Mouse (Mus musculus) midbrain, embryonic 14.5 days (tissue): ENCODE data around the gene Adamts12. TPM values are rescaled to one million over a fixed set of nuclear protein-coding genes. Genes with fewer than 3 reads are reported as not detected.

Source experiments
- ATAC-seq: fragments of 200-750 bp; cut with Nextera tagmentation; 2 replicates; pipeline ENCODE4 v1.8.0; 2017; ENCODE audit warnings: moderate number of reproducible peaks, moderate library complexity; ENCODE audit not compliant: low FRiP score, low TSS enrichment
- DNase-seq: peaks from one replicate; pipeline ENCODE4 v3.0.0-alpha.2; 2015
- H3K27ac ChIP-seq: fragments of 300-500 bp; sonication (generic); replicated peaks from 2 replicates; pipeline ENCODE4 v1.5.1; 2014; ENCODE audit warnings: mild to moderate bottlenecking, low read depth, low read length, moderate library complexity
- H3K27me3 ChIP-seq: fragments of 300-500 bp; sonication (generic); 2 replicates; pipeline ENCODE4 v1.6.1; 2014; ENCODE audit warnings: low read length, control low read depth, mixed read lengths; ENCODE audit not compliant: control insufficient read depth, insufficient read depth
- H3K36me3 ChIP-seq: fragments of 300-500 bp; sonication (generic); 2 replicates; pipeline ENCODE4 v1.6.1; 2014; ENCODE audit warnings: low read length, control low read depth; ENCODE audit not compliant: control insufficient read depth, insufficient read depth
- H3K4me1 ChIP-seq: fragments of 300-500 bp; sonication (generic); 2 replicates; pipeline ENCODE4 v1.6.1; 2014; ENCODE audit warnings: mild to moderate bottlenecking, antibody characterized with exemption, low read length, control low read depth; ENCODE audit not compliant: control insufficient read depth, insufficient read depth
- H3K4me2 ChIP-seq: fragments of 300-500 bp; sonication (generic); 2 replicates; pipeline ENCODE4 v1.6.1; 2014; ENCODE audit warnings: mild to moderate bottlenecking, low read length, moderate library complexity
- H3K4me3 ChIP-seq: fragments of 300-500 bp; sonication (generic); replicated peaks from 2 replicates; pipeline ENCODE4 v1.5.1; 2014; ENCODE audit warnings: low read depth, low read length
- H3K9ac ChIP-seq: fragments of 300-500 bp; sonication (generic); replicated peaks from 2 replicates; pipeline ENCODE4 v1.6.1; 2014; ENCODE audit warnings: mild to moderate bottlenecking, low read length, moderate library complexity
- H3K9me3 ChIP-seq: fragments of 300-500 bp; sonication (generic); 2 replicates; pipeline ENCODE4 v1.6.1; 2016; ENCODE audit warnings: low read length, control low read depth, mixed read lengths; ENCODE audit not compliant: control insufficient read depth
- WGBS: fragments of 180-500 bp; shearing (Covaris S2); extraction: QIAGEN DNeasy Blood & Tissue Kit; methylation state at CpG from one replicate; pipeline ENCODE4 v1.1.7; 2014; 5-methylcytosine and 5-hydroxymethylcytosine counted together
- polyA plus RNA-seq: library from polyadenylated mRNA; unstranded; fragments of >200 nt; fragmentation: Nextera tagmentation; extraction: Ambion mirVana; gene quantifications from 2 replicates; pipeline ENCODE4 v1.2.1, GENCODE M21; 2014

The Adamts12 gene
- polyA plus RNA-seq, 1 experiment from 2014 or later = 2.8 TPM

- H3K36me3 ChIP-seq = no peaks in the 10 kb centered on the region
- no peaks in the 10 kb centered on the region for H3K4me1 ChIP-seq
- no peak overlapping the region for H3K27ac ChIP-seq
- no peak overlapping the region for H3K4me2 ChIP-seq
- no peak overlapping the region for H3K4me3 ChIP-seq
- ATAC-seq (no peak), DNase-seq (no peak)
- no peak overlapping the region for H3K9ac ChIP-seq
- no peaks in the 10 kb centered on the region for H3K27me3 ChIP-seq
- no peaks in the 10 kb centered on the region for H3K9me3 ChIP-seq
- WGBS = 84% methylated on average over 3 of the region's 3 CpGs
Observed at GRCm38 (mm10) chr15:11116853-11117252, 52.3 kb downstream of the Adamts12 start.

- Histone ChIP-seq H3K9me3 (no peaks in the 10 kb centered on the region), H3K27ac (no peak overlapping the region), H3K36me3 (no peaks in the 10 kb centered on the region), H3K27me3 (no peaks in the 10 kb centered on the region), H3K9ac (no peak overlapping the region), H3K4me3 (no peak overlapping the region), H3K4me1 (no peaks in the 10 kb centered on the region), H3K4me2 (no peak overlapping the region)
- DNase-seq (no peak), ATAC-seq (no peak)
Observed at GRCm38 (mm10) chr15:11118371-11118770, 53.8 kb downstream of the Adamts12 start.

DNA sequence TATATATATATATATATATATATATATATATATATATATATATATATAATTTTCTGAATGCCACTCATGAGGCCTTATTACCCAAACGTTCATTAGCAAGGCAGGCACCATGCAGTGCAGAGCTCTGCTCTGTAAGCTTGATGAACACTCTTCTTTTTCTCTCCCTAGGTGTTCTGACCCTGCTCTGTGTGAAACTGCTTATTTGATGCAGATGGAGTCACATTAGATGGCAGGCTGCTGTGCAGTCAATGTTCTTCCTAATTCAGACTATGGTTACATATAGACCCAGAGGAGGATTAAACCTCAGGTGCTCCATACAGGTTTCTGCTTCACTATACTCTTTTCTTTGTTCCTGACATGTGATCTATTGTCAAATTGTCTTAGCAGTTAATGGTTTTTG lies 57.1 kb downstream of the Adamts12 start:
- H3K27ac ChIP-seq = no peak overlapping the region
- no peaks in the 10 kb centered on the region for H3K27me3 ChIP-seq
- no peak overlapping the region for H3K4me2 ChIP-seq
- H3K9ac ChIP-seq = no peak overlapping the region
- DNase-seq (no peak), ATAC-seq (no peak)
- no peak overlapping the region for H3K4me3 ChIP-seq
- no peaks in the 10 kb centered on the region for H3K4me1 ChIP-seq
- WGBS = 39% methylated on average over 1 of the region's 1 CpGs
- no peaks in the 10 kb centered on the region for H3K9me3 ChIP-seq
- no peaks in the 10 kb centered on the region for H3K36me3 ChIP-seq

- no peak overlapping the region for H3K9ac ChIP-seq
- no peaks in the 10 kb centered on the region for H3K9me3 ChIP-seq
- no peak overlapping the region for H3K4me2 ChIP-seq
- ATAC-seq (no peak), DNase-seq (no peak)
- H3K4me1 ChIP-seq = no peaks in the 10 kb centered on the region
- H3K27ac ChIP-seq = no peak overlapping the region
- H3K36me3 ChIP-seq = no peaks in the 10 kb centered on the region
- no peaks in the 10 kb centered on the region for H3K27me3 ChIP-seq
- H3K4me3 ChIP-seq = no peak overlapping the region
Observed at GRCm38 (mm10) chr15:11125361-11125760, 60.8 kb downstream of the Adamts12 start.

DNA sequence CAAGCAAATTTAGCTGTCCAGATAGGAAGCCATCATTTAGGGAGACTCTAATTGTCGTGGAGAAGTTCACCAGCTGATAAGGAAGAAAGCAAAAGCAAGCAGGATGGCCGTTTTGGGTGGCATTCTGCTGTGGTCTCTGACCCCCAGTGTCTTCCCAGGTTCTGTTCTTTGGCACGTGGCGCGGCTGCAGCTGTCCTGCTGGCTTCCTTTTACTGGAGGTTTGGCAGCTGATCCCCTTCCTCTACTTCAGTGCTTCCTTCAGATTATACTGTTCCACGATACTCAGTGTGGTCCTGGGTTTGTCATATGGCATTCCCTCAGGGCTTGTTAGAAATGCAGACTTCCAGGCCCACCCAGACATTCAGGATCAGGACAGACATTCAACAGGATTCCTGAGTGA lies 63.9 kb downstream of the Adamts12 start:
- no peak overlapping the region for H3K4me3 ChIP-seq
- no peak overlapping the region for H3K9ac ChIP-seq
- H3K27me3 ChIP-seq = no peaks in the 10 kb centered on the region
- H3K27ac ChIP-seq = no peak overlapping the region
- no peaks in the 10 kb centered on the region for H3K9me3 ChIP-seq
- 73% methylated on average over 6 of the region's 6 CpGs for WGBS
- H3K36me3 ChIP-seq = no peaks in the 10 kb centered on the region
- no peak for DNase-seq
- H3K4me1 ChIP-seq = no peaks in the 10 kb centered on the region
- H3K4me2 ChIP-seq = no peak overlapping the region
- no peak for ATAC-seq

GRCm38 (mm10) chr15:11132586-11133558 lies 68.3 kb downstream of the Adamts12 start:
- ATAC-seq (no peak; the same call in 1 of the 2 replicates), DNase-seq (no peak)
- H3K36me3 ChIP-seq = no peaks in the 10 kb centered on the region
- H3K27me3 ChIP-seq = no peaks in the 10 kb centered on the region
- no peaks in the 10 kb centered on the region for H3K9me3 ChIP-seq
- WGBS = 86% methylated on average over 5 of the region's 5 CpGs
- H3K4me3 ChIP-seq = no peak overlapping the region
- no peaks in the 10 kb centered on the region for H3K4me1 ChIP-seq
- H3K9ac ChIP-seq = no peak overlapping the region
- H3K4me2 ChIP-seq = no peak overlapping the region
- H3K27ac ChIP-seq = no peak overlapping the region

GRCm38 (mm10) chr15:11145581-11145980 lies 81.0 kb downstream of the Adamts12 start:
- ATAC-seq (no peak), DNase-seq (no peak)
- Histone ChIP-seq H3K4me1 (no peaks in the 10 kb centered on the region), H3K27ac (no peak overlapping the region), H3K9ac (no peak overlapping the region), H3K27me3 (no peaks in the 10 kb centered on the region), H3K9me3 (no peaks in the 10 kb centered on the region), H3K4me2 (no peak overlapping the region), H3K4me3 (no peak overlapping the region), H3K36me3 (no peaks in the 10 kb centered on the region)
- WGBS = 80% methylated on average over 3 of the region's 3 CpGs

- Histone ChIP-seq H3K4me2 (no peak overlapping the region), H3K27me3 (no peaks in the 10 kb centered on the region), H3K27ac (no peak overlapping the region), H3K4me3 (no peak overlapping the region), H3K36me3 (no peaks in the 10 kb centered on the region), H3K9me3 (no peaks in the 10 kb centered on the region), H3K4me1 (no peaks in the 10 kb centered on the region), H3K9ac (no peak overlapping the region)
- ATAC-seq (no peak), DNase-seq (no peak)
- WGBS = 78% methylated on average over 6 of the region's 6 CpGs
Observed at GRCm38 (mm10) chr15:11159386-11159785, 94.8 kb downstream of the Adamts12 start.

GRCm38 (mm10) chr15:11160759-11161158 lies 96.2 kb downstream of the Adamts12 start:
- Histone ChIP-seq H3K9ac (no peak overlapping the region), H3K4me2 (no peak overlapping the region), H3K9me3 (no peaks in the 10 kb centered on the region), H3K4me1 (no peaks in the 10 kb centered on the region), H3K27me3 (no peaks in the 10 kb centered on the region), H3K27ac (no peak overlapping the region), H3K4me3 (no peak overlapping the region), H3K36me3 (no peaks in the 10 kb centered on the region)
- ATAC-seq (no peak), DNase-seq (no peak)
- WGBS = 72% methylated on average over 2 of the region's 2 CpGs
